Mouse (Mus musculus) urinary bladder, postnatal 25 days (tissue): ENCODE measurements around the gene March9.
"Not testable (repeated sequence)": the region's sequence is repeated elsewhere in the genome, so short reads cannot be mapped to it uniquely, and the experiment has no call there.

Experiments used
- DNase-seq: peaks from one replicate; pipeline ENCODE4 v3.0.0; 2022; ENCODE audit warnings: low spot score

Gene March9

DNA sequence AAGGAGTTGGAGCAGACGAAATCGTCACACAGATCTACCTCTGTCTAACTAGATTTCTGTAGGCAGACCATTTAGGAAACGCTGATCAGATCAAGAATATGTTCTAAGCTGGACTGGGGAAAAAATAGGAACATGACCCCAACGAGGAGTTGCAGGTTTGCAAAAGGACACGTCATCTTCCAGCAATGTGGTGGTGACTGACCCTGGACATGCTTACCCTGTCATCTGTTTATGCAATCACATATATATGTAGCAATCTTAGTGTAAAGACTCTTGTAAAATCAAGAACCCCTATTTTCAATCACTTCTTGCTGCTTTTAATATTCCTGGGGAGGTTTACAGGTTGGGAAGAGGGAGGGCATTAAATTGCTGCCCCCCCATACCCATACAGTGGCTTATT, 2.5 kb upstream of the March9 start:
- no peak for DNase-seq

DNA sequence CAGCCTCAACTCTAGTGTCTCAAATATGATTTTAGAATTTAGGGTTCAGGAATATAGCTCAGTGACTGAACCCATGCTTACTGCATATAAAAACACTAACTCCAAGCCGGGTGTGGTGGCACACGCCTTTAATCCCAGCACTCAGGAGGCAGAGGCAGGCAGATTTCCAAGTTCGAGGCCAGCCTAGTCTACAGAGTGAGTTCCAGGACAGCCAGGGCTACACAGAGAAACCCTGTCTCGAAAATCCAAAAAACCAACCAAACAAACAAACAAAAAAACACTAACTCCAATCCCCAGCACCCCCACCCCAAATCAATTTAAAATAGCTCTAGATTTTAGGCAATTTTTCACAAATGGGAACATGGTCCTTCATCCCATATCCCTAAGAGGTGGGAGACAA, 2.1 kb upstream of the March9 start:
- DNase-seq: not testable (repeated sequence)

DNA sequence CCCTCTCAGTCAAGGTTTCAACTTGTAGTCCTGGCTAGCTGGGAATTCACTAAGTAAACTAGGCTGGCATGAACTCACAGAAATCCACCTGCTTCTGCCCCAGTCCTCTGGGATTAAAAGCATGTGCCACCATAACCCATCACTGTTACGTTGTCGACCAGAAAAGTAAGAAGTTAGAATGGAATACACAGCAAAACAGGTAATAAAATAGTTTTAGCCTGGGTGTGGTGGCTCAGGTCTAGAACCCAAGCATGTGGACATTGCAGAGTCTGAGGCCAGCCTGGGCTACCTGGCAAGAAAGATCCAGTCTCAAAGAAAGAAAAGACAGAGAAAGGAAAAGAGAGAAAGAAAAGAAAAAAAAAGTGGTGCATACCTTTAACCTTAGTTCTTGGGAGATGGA, 1.5 kb upstream of the March9 start:
- no peak for DNase-seq

DNA sequence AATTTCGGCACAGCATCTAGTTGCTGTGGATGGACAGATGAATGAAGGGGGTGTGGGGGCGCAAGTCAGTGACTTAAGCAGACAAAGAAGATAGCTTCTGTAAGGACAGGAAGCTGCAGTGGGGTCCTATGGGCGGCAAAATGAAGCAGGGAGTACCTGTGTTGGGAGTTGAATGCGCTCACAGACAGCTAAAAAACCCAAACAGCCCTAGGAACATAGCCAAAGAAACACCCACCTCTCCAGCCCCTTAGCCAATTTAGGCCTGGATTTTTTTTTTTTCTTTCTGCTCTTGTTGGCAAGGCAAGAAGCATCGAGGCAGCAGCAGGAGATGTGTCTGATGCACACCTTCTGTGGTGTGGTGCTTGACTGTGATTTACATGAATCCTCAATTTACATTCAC, 1.1 kb upstream of the March9 start:
- DNase-seq: no peak

DNA sequence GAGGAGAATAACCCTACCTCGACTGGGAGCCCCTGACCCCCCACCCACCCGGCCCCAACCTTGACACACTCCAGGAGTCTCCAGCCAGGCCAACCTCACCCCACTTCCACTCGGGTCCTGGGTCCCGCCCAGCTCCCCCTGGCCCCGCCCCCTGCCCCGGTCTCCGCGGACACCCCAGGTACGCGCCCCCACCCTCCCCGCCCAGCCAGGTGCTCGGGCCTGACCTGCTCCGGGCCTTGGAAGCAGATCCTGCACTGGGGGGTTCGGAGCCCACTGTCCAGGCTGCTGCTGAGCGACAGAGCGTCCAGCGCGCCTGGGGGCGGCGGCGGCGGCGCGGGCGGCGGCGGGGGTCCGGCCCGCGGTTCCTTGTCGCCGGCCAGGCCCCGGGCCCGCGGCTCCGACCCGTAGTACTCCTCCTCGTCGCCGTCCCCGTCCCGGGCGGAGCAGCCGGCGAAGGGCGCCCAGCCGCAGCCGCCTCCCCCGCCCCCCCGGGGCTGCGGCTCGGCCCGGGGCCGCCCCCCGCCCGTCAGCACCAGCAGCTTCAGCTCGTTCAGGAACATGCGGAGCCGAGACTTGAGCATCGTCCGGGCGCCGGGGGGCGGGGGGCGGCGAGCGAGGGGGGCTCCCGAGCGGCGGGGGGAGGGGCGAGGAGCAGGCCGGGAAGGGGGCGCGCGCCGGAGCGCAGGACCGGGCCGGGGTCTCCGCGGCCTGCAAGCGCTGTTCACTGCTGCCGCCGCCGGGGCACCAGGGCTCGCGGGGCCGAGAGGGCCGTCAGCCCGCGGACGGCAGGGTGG, 613 bp downstream of the March9 start:
- DNase-seq: no peak

DNA sequence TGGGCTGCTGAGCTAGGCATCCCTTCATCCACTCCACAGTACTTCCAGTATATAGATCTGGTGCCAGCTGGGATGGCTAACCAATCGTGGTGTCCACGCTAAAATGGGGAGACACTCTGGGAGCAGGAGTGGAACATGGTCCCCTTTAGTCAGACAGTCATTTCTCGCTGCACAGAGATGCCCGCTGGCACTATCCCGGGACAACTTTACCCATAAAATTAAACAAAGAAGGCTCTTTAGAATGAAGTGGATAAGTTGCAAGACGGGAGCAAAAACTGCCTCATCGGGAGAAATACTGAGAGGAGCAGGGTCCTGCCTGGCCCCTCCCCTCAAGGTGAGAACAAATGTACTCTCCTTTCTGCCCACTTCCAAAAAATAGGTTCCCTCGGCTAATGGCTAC, 1.3 kb downstream of the March9 start:
- DNase-seq: no peak

DNA sequence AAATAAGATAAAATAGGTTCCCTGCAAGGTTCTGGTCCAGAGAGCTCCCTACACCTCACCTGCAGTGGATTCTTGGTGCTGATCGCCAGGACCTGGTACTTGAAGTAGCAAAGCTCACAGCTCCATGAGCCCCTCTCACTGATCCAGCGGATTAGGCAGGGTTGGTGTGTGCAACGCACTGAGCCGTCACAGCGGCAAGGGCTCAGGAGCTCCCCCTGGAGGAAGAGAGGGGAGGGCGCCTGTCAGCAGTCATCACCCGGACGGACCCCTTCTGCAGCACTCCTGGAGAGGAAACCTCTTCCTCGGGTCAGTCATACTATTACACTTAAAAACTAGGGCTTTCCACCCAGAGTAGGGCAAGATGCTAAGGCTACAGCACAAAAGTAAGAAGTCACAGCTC, 1.8 kb downstream of the March9 start:
- peak; percentile 79 for DNase-seq

DNA sequence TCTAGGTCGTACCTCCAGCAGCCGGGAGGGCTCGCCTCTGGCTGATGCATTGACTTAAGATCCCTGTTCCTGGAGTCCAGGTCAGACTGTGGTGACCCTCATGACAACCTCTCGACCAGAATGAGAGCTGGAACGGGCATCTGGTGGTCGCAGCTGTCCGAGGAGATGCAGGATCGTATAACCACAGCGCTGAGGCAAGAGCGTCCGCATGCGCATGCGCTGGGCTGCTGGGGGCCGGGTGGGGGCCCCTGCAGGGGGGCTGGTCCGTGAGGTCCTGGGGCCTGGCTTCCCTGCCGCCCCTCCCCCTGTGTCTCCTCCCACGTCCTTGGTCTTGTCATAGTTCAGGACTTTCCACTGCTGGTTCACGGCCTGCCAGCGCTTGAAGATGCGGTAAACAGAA, 3.5 kb downstream of the March9 start:
- DNase-seq: no peak

DNA sequence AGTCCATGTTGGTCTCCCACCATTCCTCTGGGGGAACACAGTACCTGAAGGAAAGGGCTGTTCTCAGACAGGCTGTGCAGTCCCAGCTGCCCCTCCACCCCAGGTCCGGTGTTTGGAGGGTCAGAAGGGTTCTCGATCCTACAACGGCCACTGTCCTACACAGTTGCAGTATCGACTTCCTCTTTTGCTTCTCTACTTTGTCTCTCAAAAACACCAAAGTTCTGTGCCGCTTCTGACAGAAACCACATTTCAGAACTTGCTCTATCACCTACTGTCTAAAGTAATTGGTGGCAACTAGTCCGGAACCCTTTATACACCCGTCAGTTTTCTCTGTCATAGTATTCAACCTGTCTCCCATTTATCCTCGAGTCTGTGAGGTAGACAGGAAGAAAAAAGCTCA, 4.6 kb downstream of the March9 start:
- no peak for DNase-seq

DNA sequence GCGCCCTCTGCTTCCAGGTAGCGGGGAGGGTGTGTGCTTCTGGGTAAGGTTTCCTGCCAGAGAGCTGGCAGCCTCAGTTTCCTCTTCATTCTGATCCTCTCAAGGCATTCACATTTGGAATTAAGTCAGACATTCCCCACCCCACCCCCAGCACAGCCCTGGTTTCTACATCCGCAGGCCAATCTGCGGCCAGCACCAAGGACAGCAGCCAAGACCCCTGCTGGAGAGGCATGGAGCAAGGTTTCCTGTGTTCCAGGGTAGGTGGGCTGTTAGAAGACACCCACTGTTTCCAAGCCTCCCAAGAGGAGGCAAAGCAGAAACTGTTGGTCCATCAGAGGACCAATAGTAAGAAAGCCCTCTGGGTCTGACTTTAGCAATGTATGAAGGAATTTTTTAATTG, 5.3 kb downstream of the March9 start:
- DNase-seq: no peak

DNA sequence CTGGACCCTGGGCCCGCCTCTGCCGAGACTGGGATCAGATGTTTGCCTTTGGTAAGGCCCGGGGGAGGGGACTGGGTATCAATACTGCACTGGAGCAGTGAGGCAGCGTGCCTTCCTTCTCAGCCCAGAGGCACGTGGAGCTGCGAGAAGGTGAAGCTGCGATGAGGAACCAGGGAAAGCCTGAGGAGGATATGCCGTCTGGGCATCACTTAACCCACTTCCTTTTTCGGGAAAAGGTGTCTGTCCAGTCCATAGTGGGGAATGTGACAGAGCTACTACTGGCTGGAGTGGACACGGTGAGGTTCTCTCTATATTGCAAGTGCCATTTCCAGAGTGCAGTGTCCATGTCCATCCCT, 9.9 kb downstream of the March9 start:
- DNase-seq: no peak

DNA sequence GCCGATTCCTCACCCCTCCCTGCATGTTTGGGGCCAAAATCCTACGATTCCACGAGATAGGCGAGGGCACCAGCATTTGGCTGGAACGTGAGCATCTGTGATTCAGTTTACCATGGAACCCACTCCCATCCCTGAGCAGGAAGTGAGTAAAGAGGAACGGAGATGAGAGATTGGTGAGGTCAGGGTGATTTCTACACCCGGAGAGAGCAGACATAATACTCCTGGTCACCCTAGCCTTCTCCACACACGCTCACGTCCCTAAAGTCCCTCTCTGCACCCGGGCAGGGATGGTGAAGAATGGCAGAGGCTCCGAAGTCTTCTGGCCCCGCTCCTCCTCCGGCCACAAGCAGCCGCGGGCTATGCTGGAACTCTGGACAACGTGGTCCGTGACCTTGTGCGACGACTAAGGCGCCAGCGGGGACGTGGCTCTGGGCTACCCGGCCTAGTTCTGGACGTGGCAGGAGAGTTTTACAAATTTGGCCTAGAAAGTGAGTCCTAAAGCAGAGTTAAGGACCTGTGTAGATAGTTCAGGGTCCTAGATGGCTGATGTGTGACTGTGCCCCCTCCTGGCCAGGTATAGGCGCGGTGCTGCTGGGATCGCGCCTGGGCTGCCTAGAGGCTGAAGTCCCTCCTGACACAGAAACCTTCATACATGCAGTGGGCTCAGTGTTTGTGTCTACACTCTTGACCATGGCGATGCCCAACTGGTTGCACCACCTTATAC, 10.4 kb downstream of the March9 start:
- no peak for DNase-seq

DNA sequence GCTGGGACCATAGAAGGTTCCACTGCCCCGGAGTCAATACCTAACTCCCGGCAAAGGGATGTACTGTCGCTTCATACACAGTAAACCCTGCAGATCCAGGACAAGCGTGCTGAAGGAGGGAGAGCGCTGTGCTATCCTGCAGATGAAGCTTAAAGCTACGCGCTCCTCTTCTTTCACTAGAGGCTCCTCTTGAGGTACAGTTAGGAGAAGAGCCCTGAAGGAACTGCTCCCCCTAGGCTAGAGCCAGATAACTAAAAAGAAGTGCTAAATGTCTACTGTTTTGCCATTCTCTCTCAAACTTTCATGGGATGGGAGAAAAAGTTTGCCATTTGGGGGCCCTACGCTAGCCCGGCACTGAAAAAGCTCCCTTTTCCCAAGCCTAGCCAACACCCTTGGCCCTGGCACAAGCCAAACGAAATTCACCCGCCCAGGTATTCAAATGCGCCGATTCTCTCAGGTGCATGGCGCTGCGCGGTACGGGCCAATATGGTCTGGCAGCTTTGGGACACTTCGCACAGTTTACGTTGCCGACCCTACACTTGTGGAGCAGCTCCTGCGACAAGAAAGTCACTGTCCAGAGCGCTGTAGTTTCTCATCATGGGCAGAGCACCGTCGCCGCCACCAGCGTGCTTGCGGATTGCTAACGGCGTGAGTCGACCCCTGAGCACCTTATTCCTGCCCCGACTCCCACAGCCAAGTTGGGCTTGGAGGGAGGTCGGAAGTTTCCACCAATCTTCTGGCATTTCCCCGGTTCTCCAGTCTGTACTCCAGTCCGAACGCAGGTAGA, 11.2 kb downstream of the March9 start:
- DNase-seq: no peak

DNA sequence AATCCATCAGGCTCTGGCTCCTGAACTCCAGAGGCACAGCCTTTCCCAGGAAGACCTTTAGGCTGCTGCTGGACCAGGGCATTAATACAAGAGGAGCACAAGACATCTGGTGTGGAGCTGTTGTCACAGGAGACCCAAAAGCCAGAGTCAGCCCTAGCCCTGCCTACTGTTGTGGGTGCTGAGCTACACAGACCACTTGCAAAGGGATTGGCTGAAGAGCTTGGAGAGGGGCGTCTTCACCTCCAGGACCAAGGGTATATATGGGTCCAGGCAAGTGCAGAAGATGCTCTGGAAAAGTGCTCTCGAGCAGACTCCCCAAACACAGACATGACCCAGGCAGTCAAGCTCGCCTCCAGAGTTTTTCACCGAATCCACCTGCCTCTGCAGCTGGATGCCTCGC, 12.0 kb downstream of the March9 start, which contains the start of gene Cyp27b1:
TSS of gene Cyp27b1 (plus strand) at position 297 of the 400 bp plus-strand sequence.
- no peak for DNase-seq

DNA sequence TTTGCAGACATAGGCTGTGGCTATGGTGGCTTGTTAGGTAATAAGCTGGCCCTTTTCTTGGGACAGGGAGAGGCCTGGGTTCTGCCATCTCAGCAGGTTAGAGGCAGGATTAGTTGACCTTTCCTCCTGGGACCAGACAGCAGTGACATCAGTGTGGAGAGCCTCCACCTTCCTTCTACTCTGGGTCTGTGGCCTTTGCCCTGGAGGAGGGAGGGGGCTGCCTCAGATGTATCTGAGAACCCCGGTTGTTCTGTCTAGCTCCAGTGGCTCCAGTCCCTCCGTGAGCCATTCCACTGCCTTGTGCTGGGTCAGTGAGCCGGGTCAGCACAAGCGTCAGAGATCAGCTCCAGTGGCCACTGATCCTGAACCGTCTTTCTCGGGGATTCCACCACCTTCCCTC, 16.8 kb downstream of the March9 start:
- DNase-seq: no peak

DNA sequence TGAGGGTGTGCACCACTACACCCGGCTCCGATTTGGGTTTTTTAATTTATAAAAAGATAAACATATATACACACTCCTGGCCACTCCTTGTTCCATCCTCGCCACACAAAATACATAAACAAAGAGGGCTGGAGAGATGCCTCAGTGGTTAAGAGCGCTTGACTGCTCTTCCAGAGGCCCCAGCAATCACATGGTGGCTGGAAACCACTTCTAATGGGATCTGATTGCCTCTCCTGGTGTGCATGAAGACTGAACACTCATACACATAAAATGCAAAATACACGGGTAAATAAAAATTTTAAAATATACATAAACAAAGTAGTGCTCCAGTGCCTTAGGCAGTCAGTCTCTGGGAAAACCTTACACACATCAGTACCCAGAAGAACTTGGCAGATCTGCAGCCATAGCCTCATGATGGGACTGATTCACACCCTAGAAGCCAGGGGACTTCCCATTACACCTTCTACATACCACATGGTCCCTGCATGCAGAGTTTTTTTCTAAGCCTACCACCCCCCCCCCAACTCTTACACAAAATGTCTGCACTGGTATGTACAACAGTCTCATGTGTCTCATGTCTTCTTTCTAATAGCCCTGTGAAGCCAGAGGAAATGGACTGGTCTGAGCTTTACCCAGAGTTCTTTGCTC, 17.4 kb downstream of the March9 start:
- no peak for DNase-seq

DNA sequence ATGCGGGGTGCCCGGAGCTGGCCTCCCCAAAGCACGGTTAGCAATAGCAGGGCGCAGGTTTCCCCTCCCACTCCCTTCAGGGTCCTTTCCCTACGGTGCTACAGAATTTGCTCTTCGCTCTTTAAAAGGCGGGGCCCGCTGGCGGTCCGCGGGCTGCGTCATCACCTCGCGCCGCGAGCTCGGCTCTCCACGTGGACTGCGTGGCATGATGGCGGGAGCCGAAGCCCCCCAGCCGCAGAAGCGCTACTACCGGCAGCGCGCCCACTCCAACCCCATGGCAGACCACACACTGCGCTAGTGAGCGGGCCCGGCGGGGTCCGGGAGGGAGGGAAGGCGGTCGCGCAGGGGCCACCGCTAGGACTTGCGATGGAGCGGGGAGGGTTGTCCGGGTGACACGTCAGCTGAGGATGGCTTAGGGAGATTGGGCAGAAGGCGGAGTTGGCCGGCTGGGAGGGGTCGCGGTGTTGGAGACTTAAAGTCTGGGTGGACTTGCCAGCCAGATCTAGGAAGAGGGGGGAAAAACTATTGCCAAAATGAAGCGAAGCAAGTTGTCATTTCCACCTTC, 18.1 kb downstream of the March9 start:
- peak; percentile 84 for DNase-seq

DNA sequence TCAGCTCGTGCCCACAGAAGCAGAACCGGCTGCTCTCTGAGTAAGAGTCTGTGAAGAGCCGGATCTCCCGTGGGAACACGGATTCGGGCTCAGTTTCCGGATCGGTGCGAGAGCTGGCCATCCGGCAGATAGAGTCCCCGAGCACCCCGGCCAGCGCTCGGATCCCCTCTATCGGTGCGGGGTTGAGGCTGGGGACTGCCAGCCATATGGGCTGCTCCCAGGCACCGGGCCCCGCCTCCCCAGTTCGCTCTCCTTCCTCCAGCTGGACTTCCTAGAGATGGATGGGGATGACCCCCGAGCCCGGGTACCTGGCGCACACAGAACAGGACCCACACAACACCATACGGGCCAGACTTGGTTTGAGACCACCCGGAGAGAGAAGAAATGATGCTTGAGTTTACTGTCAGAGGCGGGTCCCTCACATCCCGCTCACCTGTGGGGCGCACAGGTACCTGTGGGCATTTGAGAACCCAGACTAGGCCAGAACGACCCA, 18.7 kb downstream of the March9 start, which contains the start of the genes Mettl1 and Eef1akmt3:
TSS of gene Mettl1 (plus strand) at position 141 of the 493 bp plus-strand sequence.
TSS of gene Eef1akmt3 (minus strand) at position 240 of the 493 bp plus-strand sequence.
- DNase-seq: peak; percentile 49

DNA sequence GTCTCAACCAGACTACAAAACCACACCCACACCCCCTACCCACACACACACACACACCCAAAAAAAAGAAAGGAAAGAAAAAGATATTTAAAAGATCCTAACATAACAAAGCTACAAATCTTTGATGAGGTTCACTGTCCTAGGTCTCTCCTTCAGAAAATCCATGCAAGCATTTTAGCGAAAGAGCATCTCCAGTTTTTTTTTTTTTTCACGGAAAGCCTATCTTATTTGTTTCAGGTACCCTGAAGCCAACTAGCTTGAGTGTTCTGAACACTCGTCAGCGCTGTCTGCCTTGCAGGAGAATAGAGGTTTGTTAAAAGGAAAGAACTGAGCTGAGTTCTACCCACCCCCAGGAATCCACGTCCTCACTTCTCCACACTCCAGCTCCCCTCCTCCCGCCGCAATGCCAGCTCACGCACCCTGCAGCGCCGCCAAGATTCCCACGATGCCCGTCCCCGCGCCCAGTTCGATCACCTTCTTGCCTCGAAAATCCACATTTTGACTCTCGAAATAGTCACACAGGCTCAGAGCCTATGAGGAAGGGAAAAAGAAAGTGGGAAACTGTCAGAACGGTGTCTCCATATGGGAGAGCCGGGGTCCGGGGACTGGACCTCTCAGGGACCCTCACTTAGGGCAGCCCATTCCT, 19.3 kb downstream of the March9 start:
- no peak for DNase-seq

DNA sequence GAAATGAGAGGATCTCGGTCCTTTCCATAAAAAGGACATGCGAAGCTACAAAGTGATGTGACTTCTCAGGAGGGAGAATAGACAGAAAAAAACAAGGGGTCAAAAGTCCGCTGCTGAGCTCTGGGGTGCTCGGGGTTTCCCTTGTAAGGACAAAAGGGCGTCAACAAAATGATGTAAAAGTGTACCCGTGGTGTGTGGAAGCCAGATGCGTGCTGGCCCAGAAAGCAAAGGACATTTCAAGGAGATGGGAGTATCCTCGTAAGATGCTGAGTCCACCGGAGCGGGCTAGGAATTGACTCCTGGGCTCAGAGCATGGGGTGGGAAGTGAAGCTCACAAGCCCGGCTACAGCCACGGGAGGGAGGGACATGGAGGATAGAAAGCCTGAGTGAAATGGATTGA, 22.3 kb downstream of the March9 start:
- no peak for DNase-seq

DNA sequence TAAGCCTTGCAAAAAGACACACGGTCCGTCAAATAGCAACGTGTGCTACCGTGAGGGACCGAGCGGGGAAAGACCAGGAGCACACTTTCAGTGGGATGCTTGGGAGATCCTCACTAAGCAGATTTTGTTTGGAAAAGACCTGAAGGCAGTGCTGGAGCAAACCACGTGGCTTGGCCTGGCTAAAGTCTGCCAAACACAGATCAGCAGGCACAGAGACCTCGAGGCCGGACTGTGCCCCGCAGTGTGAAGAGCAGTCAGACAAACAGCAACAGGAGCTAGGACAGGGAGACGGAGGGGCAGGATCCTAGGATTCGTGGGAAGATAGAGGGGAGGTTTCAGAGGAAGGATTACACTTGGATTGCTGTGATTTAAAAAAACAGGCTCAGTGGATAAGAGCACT, 23.7 kb downstream of the March9 start:
- no peak for DNase-seq
